Mouse (Mus musculus) cortical plate, adult 2 months (tissue): ENCODE data around the gene Kcns3. TPM values are rescaled to one million over a fixed set of nuclear protein-coding genes. Genes with fewer than 3 reads are reported as not detected.

Source experiments
- H3K27ac ChIP-seq: fragments of 200-500 bp; 2 replicates; pipeline ENCODE4 v1.5.1; 2012; ENCODE audit warnings: low read length, control low read depth, inconsistent platforms; ENCODE audit not compliant: insufficient read depth
- H3K4me1 ChIP-seq: fragments of 200-500 bp; 2 replicates; pipeline ENCODE4 v1.6.1; 2011; ENCODE audit warnings: low read length; ENCODE audit not compliant: control insufficient read depth, insufficient read depth
- H3K4me3 ChIP-seq: fragments of 200-500 bp; 2 replicates; pipeline ENCODE4 v1.5.1; 2011; ENCODE audit warnings: mild to moderate bottlenecking, low read length, control low read depth; ENCODE audit not compliant: insufficient read depth
- CTCF ChIP-seq: fragments of 200-500 bp; IDR thresholded peaks from 2 replicates; pipeline ENCODE4 v1.5.1; 2011; ENCODE audit warnings: mild to moderate bottlenecking, control low read depth, low read length; ENCODE audit not compliant: insufficient read depth; ENCODE audit errors: extremely low read depth
- POLR2A ChIP-seq: fragments of 200-500 bp; IDR thresholded peaks from 2 replicates; pipeline ENCODE4 v1.6.1; 2011; ENCODE audit warnings: mild to moderate bottlenecking, low read length, control low read depth; ENCODE audit not compliant: insufficient read depth; ENCODE audit errors: extremely low read depth
- polyA plus RNA-seq: library from polyadenylated mRNA; depleted of rRNA; stranded (reverse); fragments of >200 nt; gene quantifications from 2 replicates; pipeline ENCODE4 v1.2.3, GENCODE M21; 2012

Gene Kcns3
- polyA plus RNA-seq, 1 experiment = 9.0 TPM

DNA sequence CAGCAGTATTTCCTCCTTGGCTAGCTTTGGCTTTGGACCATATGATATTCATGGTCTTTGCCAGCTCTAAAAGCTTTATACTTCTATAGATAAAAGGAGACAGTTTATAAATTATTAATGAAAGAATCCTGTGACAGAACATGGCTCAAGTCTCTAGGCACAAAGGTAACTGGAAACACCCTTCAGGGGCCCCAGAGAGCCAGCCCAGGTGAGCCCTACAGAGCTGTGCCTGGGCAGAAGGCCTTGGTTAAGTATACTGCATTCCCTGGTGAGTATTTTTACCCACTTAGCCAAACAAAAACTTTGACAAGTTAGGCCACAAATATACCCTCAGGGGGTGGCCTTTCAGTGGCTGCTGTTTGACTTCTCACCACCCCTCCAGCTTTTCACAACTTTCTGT lies 2.7 kb upstream of the Kcns3 start:
- TF ChIP-seq CTCF (no peak), POLR2A (no peak)

DNA sequence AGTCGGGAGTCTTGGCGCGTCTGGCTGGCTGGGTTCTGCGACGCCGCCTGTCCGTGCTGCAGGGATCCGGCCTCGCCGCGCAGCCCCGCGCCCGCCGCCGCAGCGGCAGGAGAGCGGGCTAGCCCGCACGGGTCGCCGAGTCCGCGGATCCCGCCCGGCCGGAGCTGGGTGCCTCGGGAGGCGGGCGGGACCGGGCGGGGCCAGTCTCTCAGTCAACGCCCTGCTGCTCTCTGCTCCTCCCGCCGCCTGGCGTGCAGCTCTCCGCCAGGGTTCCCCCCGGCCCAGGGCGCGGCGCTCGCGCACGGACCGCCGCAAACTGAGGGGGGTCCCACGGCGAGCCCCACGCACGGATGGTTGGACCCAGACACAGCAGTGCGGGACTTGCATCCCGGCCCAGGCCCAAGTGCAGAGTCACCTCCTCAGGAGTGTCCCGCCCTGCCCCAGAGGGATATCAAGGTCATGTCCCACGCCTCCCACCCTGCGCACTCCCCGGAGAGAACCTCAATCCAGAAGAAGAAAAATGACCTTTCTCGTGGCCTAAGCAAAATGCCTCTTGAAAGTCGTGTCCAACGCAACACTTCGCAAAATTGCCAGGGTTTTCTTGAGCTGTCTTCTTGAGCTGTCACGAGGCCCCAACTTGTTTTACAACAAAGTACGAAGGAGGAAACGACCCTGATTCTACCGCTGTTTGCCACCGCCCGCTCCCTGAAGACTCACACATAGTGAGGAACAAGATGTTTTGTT lies 492 bp downstream of the Kcns3 start:
- Histone ChIP-seq H3K4me3 (peak overlapping the region; percentile 34), H3K27ac (no peak overlapping the region), H3K4me1 (no peaks in the 10 kb centered on the region)
- TF ChIP-seq POLR2A (no peak), CTCF (no peak)

More for the DNA sequence above, 2.7 kb upstream of the Kcns3 start:
- Histone ChIP-seq H3K4me1 (no peaks in the 10 kb centered on the region), H3K27ac (no peak overlapping the region), H3K4me3 (no peak overlapping the region)

DNA sequence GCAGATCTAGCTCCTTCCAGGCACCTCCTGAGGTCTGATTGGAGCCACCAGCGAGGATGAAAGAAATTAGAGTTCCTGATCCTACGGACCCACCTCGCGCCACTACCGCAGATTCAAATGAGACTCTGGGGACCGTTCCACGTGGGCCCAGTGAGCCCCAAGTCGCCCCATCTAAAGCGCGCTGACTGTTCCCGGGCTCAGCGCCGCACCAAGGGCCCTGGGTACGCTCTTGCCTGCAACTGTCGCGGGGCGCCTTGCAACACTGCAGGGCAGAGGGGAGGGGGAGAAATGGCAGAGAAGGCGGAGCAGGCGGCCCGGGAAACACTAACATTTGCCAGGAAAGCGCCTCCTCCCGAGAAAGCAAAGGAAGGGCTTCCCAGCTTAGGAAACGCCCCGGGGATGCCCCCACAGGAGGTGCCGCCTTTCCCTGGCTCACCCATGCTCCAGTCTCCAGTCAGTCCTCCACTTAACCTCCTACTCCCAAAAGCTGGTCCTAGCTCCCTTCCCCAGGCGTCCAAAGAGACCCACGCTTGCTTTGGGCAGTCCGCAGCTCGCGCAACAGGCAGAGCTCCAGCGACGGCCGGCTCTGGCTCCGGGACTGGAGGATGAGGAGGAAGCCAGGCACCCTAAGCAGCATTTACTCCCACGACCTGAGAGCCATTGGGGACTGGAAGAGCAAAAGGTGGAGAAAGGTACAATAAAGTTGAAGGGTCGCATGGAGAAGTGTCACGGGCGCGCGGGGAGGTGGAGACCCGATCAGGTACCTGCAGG lies 1.2 kb downstream of the Kcns3 start:
- H3K27ac ChIP-seq = no peak overlapping the region

DNA sequence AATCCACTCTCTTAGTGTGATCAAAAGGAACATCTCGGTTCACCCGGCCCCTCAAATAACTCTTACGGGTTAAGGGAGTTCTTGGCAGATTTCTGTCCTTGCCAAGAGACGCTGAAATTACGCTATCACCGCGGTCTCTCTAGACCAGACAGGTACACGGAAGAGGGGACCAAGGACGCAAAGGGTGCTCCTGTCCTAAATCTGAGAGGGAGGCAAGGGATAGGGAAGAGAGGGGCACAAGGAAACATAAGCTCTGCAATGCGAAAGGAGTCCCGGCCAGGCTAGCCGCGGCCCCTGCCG lies 1.8 kb downstream of the Kcns3 start:
- H3K4me3 ChIP-seq = peak overlapping the region; percentile 34
- TF ChIP-seq POLR2A = no peak
- TF ChIP-seq CTCF = no peak
- H3K4me1 ChIP-seq = no peaks in the 10 kb centered on the region
- no peak overlapping the region for H3K27ac ChIP-seq

More for the DNA sequence above, 1.2 kb downstream of the Kcns3 start:
- TF ChIP-seq POLR2A (no peak), CTCF (no peak)
- no peaks in the 10 kb centered on the region for H3K4me1 ChIP-seq
- peak overlapping the region; percentile 34 for H3K4me3 ChIP-seq

DNA sequence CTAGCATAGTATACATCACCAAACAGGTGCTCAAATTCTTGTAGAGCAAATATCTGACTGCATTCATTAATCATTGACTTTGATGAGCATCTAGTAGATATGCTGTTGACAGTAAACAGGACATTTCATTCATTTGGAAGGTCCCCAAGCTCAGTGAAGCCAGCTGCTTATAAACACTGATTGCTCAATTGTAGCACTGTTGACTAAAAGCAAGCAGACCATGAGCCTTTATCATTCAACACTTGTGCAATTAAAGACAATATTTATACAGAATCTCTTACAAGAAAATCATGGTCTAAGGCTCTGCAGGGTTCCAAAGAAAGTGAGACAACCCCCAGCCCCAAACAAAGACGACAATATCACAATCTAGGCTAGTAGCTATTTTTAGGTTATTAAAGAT lies 6.0 kb downstream of the Kcns3 start:
- no peak overlapping the region for H3K27ac ChIP-seq
- TF ChIP-seq POLR2A = no peak
- TF ChIP-seq CTCF = no peak
- no peak overlapping the region for H3K4me3 ChIP-seq
- H3K4me1 ChIP-seq = no peaks in the 10 kb centered on the region

DNA sequence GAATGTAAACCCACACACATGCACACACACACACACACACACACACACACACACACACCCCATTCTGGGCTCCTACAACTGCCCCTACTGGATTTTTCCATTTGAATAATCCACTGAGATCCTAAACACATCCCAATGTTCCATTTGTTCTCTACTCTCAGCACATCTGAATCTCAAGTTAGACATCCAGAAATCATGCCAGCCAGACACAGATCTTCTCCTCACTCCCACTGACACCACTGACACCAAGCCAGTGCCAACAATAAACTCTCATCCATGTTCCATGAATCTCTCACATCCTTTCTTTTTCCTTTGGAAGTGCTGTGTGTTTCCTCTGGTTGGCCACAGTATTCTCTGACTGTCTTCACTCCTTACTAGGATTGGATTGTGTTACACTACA lies 18.4 kb downstream of the Kcns3 start:
- TF ChIP-seq POLR2A (no peak), CTCF (no peak)
- no peak overlapping the region for H3K27ac ChIP-seq
- H3K4me3 ChIP-seq = no peak overlapping the region
- H3K4me1 ChIP-seq = no peaks in the 10 kb centered on the region

DNA sequence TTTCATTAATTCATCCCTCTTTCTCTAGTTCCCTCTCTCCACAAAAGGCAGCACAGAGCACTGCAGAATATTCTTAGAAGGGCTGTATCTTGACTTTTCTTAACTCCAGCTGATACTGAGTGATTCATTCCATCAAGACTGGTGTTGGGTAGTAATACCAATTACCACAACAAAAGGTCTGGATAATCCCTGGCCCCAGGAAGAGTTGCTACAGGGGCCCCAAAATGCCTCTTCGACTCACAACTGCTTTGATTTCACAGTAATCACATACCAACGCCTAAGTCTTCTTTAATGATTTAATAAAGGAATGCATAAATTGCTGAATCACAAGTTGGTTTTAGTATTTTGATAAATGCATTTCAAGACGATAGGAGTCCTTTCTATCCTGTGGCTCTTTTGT lies 21.7 kb downstream of the Kcns3 start:
- H3K4me3 ChIP-seq = no peak overlapping the region
- TF ChIP-seq POLR2A = no peak
- TF ChIP-seq CTCF = no peak
- H3K27ac ChIP-seq = no peak overlapping the region
- no peaks in the 10 kb centered on the region for H3K4me1 ChIP-seq

DNA sequence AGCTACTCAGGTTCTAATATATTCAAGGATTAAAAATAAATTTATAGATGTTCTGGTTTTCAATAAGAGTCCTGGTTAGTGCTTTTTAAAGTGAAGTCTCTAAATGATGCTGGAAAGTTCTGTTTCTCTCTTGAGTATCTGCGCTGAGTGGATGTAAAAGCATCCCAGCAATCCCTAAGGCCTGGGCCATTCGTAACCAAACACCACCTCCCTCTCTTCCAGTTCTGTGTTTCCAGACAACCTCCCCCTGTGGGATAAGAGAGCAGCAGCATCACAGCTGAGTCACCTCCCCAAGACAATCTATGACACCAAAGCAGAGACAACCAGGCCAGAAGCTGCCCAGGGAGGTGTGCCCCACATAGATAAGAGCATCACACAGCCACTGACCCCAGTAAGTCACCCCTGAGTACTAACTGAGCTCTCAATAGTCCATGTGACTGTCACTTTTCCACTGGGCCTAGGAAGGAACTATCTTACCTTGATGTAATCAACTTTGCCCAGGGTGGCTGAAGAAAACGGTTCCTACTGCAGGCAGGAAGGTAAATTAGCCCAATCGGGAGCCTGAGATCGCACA lies 24.6 kb downstream of the Kcns3 start:
- Histone ChIP-seq H3K27ac (no peak overlapping the region), H3K4me1 (no peaks in the 10 kb centered on the region), H3K4me3 (no peak overlapping the region)

DNA sequence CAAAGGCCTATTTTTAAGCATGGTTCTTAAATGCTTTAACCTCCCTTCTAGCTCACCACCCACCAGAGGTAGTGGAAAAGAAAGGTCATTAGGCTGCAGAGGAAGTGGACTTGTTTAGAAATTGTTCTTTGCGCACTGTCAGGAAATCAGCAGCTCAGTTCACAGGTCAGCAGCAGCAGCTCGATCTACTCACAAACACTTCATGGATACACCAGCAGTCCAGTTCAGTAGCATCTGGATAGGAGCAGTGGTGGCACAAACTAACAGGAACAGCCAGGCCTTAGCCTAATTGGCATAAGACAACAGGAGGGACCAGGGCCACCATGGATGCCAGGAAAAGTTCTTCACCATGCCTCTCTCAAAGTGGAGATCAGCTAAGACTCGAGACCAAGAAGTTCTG lies 49.3 kb downstream of the Kcns3 start:
- TF ChIP-seq CTCF (no peak), POLR2A (no peak)
- H3K27ac ChIP-seq = no peak overlapping the region
- H3K4me3 ChIP-seq = no peak overlapping the region

More for the DNA sequence above, 24.6 kb downstream of the Kcns3 start:
- no peak for TF ChIP-seq CTCF

More for the DNA sequence above, 49.3 kb downstream of the Kcns3 start:
- no peaks in the 10 kb centered on the region for H3K4me1 ChIP-seq
